Mouse (Mus musculus): ENCODE results near the gene Lamtor5.

DNA sequence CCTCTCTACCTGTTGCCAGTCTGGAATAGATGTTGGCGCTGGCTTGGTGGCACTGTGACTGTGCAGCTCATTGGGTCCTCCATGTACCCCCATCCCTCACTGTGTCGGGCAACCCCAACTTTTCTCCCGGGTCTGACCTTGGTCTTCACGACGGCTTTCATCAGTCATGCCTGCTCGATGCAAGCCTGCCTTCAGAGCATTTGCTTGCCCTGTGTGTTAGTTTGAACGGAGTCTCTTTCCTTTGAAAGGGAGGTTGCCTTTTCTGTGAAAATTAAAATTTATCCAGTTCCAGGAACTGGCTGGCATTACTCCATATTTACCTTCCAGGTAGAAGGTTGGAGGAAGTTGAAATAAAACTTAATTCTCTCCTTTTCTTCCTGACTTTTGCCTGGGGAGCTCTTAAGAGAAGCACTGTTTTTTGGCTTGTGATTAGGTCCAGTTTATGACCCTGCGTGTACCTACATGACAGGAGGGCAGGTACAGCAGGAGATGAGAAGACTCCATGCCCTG lies 40.1 kb upstream of the Lamtor5 start:
- TF ChIP-seq CTCF (IDR thresholded peaks at IDR 0.05; ENCODE audit: low read depth, low read length) (no peak), POLR2A (IDR thresholded peaks at IDR 0.05; ENCODE audit: borderline replicate concordance, low read depth, low read length) (no peak)

Data from bone marrow macrophage, adult 2 months (primary cell).